Mouse (Mus musculus): ENCODE measurements at regions not wholly inside any gene's neighbourhood (a gene's known extent, or its start where the extent isn't known, plus 50 kb on each side); places are given as distances from the start of the nearest gene placed in this dataset.

DNA sequence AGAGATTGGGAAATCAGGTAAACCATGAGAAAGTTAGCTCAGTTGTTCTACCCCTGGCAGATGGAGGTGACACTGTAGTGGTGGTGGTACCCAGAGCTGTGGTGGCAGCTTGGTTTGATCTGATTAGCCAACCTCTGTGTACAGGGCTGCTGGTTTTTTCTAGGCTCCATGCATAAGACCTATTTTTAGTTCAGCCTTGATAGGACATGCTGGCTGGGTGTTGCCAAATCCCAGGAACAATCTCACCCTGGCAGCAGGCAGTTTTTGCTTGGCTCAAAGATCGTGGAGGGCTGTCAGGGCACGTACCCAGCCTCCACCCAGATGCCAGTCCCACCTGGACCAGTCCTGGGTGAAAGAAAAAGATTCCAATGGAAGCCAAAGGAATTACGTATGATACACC lies 178.7 kb upstream of the Fggy start:
- TF ChIP-seq CTCF (conservative IDR thresholded peaks at IDR 0.05; ENCODE audit: low read length) = no peak
- TF ChIP-seq NANOG (IDR thresholded peaks at IDR 0.05; ENCODE audit: borderline replicate concordance, low read length) = no peak

Measured in E14TG2a.4 (cell line).